Mouse (Mus musculus): ENCODE data around the gene Ddhd1.

DNA sequence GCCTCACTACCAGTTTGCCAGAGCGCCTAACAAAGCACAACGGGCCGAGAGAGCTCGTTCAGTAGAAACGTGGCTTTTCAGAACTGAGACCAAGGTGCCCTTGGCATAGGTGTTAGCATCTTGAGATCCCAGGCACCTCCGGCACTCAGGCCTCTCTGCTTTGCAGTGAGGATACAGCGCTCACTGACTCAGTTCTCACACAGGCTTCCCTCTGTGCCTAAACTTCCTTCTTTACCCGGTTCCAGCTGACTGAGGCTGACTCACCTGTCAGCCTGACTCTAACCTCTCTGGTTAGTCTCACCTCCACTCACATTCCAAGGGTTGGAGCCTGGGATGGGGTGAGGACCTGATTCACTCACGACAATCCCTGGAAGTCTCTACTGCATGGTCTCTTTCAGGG lies 15.7 kb downstream of the Ddhd1 start:
- TF ChIP-seq CTCF (IDR thresholded peaks at IDR 0.05; ENCODE audit: extremely low read depth, insufficient read depth, insufficient read length, insufficient replicate concordance) (no peak), POLR2A (IDR thresholded peaks at IDR 0.05; ENCODE audit: low read depth, low read length) (no peak)
